Mouse (Mus musculus): ENCODE measurements around the gene Fam20c.
A peak's percentile ranks its signal among the peaks of the same experiment; 100 is the strongest.

The Fam20c gene

DNA sequence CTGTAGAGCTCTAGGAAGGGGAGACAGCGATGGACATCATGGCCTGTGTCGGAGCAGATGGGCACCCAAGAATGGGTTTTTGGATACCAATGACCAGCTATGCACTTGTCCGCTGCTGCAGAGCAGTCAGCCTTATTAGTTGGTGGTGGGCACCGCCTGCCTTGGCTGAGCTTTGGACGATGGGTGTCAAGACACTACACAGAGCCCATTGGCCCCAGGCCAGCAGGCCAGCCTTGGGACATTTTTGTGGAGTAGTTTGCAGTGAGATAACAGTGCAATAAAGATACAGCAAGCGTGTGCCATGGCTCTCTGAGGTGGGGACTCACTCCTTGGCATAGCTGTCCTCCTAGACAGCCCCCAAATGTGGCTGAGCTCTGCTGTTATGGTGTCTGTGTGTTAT is 55.5 kb downstream of the Fam20c start:
- DNase-seq (ENCODE audit: low read depth, low spot score) = no peak

DNA sequence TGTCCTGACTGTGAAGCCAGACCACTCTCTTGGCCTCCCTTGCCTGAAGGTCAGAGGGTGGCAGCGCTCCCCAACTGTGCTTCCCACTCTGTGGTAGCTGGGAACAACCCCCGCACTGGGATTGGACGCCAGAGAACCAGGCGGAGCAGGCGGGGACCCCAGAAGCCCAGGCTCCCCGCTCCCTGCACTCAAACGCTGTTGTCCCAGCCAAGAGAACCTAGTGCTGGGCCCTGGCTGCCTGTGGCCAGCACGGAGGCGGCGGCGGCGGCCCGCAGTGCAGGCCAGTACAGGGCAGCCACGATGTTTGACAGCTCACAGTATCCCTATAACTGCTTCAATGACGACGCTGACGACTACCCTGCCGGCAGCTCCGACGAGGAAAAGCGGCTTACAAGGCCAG is 65.5 kb downstream of the Fam20c start, which contains the start of gene Gm5294:
TSS of gene Gm5294 (plus strand) at position 301 of the 400 bp plus-strand sequence.
- no peak for DNase-seq (ENCODE audit: low read depth, low spot score)

DNA sequence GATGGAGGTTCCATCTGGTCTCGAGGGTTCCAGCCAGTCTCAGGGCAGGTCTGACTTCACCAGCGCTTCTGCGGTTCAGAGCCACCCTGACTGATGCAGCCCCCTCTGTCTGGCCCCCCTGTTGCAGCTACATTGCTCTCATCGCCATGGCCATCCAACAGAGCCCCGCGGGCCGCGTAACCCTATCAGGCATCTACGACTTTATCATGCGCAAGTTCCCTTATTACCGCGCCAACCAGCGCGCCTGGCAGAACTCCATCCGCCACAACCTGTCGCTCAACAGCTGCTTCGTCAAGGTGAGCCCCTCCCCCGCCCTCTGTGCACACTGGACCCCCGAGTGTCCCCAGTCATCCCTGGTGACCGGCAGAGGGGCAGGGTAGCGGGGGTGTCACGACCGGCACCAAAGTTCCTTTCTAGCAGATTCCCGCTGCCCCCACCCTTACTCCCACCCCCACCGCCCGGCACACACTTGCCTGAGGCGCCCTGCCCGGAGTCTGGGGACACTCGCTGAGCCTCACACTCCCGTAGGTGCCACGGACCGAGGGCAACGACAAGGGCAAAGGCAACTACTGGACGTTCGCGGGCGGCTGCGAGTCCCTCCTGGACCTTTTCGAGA is 66.5 kb downstream of the Fam20c start:
- DNase-seq (ENCODE audit: low read depth, low spot score) = no peak

DNA sequence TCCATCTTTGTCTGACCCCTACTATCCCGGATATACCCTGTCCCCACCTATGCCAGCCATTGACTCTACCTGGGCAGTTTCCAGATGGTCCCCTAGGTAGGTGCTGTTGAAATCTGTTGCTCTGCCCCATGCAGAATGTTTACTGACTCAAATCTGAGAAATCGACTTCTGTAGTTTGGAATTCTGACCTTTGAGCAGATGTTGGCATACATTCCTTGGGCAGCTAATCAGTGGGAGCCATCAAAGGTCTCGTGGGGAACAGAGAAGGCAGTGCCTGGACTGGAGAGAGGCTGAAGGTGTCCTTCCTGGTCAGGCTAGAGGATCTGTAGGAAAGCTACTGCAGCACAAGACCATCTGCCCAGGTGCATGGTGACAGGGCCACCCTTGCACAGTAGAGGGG is 70.8 kb downstream of the Fam20c start:
- DNase-seq (ENCODE audit: low read depth, low spot score) = no peak

DNA sequence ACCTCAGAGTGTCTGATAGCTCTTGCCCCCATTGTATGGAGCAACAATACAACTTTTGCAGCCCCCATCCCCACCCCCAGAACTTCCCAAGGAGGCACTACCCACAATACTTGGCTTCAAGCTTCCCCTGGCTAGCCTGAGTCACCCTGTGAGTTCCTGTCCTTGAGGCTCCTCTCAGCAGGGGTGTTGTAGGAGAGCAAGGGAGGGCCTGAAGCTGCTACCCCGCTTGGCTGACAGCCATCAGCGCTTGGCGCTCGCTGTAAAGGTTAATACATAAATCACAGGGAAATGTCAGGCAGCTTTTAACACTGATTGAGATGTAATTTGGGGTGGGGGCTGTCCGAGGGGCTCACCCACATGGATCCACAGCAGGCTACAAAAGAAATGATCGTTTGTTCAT is 79.1 kb downstream of the Fam20c start:
- DNase-seq (ENCODE audit: low read depth, low spot score) = no peak

DNA sequence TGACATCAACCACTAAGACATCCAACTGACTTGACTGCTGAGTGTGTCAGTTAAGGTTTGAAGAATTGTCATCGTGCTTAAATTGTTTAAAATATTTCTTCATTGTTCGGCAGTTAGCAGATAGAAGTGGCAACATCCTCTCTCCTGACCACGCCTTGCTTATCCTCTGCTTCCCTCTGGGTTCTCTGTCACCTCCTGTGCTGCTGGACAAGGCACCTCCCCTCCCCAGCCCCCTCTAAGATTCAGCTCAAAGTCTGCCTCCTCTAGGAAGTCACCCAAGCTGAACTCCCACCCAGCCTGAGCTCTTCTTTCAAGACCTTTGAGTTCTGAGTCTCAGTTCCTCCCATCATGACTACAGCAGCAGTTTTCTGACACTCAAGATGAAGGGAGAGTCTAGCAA is 80.6 kb downstream of the Fam20c start:
- DNase-seq (ENCODE audit: low read depth, low spot score) = no peak

DNA sequence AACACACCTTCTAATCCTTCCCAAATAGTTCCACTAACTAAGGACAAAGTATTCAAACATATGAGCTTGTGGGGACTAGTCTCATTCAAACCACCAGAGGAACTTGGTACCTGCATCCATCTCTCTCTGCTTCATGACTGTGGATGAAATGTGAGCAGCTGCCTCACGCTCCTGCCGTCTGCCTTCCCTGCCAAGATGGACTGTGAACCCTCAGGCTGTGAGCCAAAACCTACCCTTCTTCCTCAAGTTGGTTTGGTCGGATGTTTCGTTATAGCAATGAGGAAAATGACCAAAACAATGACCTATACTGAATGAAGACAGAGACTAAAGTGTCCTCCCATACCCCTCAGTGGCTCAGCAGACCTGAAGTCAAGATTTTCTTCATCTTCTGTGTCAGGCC is 86.7 kb downstream of the Fam20c start:
- DNase-seq (ENCODE audit: low read depth, low spot score) = no peak

DNA sequence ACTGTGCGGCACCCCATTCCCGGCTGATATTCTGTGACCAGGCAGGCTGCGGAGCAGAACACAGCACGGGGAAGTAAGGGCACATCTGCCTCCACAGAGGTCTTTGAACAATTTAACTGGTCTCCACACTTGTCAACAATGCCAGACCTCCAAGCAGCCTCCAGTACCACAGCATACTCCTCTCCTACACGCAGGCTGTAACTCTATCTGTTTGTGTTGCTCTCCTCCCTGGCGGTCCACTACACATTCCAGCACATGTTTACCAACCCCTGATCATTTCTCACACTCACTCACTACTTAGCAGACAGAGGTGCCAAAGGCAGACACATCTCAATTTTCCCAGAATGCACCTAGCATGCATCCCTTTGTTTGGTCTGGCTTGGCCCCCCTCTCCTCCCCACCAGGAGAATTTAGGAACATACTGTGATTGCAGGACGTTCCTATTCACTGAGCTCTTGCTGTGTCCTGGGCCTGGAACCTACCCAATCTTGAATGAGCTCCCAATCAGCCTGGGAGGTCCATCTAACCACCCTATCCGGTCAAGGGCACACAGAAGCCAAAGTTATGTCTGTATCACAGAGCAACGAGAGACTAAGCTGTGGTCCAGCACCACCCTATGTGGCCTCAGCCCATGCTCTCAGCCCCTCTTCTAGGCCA is 89.0 kb downstream of the Fam20c start:
- no peak for DNase-seq (ENCODE audit: low read depth, low spot score)

DNA sequence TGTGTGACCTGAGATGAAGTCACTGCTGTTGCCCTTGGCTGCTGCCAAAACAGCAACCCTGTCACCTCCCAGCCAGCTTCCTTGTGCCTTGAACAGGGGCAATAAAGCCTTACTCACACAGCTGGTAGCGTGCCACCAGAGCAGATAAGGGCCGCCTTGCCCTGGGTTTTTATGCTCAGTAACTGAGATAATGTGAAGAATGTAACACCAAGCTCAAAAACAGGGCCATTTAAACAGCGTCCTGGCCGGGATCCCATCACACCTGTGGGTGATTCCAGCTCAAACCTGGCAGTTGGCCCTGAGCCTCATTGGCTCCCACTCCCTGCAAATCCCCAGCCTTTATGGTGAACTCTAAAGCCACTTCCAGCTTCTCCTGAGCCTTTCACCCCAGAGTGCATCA is 92.2 kb downstream of the Fam20c start:
- no peak for DNase-seq (ENCODE audit: low read depth, low spot score)

DNA sequence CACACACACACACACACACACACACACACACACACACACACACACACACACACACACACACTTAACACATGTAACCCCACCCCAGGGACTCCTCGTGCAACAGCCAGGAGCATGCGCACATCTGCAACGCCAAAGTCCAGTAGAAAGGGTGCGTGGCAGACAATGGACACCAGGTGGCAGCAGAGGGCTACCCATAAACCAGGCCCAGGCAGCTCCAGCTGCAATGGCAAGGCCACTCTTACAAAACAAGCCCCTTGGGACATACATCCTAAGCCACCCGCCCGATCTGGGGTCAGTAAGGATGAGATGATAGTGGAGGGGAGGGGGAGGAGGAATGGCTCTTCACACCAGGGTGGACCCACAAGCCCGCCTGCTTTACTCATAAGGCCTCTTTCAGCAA is 93.8 kb downstream of the Fam20c start:
- DNase-seq (ENCODE audit: low read depth, low spot score) = peak; percentile 83

DNA sequence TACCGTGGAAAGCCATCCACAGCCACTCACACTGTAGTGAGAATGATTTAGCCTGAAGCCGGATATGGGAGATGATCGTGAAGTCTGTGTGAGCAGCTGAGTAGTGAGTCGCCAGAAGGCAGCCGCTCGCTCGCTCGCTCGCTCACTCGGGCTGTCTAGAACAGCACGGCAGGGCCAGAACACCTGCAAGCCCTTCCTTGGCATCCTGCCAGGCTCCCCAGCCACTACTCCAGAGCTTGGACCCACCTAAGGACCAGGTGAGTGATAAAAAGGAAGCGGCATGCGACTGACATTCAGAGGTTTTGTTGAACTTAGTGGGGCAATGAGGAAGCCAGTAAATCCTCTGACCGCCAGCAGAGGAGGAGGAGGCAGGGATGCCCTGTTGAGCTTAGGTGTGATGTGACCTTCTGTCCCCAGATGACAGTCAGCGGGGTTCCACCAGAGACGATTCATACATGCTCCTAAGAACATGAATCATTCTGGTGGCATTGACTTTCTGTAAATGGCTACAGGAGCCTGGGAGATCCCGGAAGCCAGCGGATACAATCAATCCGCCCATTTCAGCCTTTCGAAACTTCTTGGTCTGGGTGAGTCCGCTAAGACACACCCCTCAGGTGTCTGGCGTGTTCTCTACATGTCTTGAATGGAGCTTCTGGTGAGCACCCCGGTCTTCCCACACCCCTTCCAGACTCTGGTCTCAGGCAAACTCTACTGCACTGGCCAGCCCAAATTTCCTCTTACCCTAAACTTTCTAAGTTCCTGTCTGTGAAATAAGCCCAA is 95.6 kb downstream of the Fam20c start:
- no peak for DNase-seq (ENCODE audit: low read depth, low spot score)

DNA sequence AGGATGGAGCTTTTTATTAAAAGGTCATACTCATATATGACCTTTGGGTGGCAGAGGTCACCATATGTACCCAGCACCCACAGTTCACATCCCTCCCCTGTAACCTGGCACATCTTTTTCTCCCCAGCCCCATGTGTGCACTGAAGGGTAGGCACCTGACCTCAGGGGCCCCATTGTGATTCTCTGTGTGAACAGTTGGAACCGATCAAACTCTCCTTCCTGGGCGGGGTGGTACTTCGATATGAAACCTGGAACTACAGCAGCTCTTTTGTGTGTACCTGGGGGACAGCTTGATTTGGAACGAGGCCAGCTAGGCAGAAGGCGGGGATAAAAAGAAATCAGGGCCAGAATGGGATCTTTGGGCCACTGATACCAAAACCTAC is 96.1 kb downstream of the Fam20c start:
- DNase-seq (ENCODE audit: low read depth, low spot score) = no peak

DNA sequence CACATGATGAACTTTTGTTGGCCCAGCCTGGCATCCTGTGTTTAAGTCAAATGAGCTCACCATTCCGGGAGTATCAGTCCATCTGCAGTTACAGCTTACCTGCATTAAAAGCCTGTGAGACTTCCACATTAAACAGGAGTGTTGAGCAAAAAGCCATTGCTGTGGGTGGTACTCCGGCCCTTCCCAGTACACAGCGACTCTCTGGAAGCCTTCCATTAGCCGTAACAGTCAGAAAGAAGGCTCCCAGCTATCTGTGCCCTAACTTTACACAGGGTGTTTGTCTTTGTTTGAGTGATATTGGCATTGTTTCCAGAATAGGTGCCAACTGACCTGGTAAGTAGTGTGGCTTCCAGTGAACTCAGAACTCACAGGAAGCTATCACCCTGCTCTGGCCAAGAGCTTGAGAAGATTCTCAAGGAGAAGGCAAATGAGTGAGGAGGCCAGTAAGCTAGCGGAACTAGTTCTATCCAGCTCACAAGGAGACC is 97.0 kb downstream of the Fam20c start:
- DNase-seq (ENCODE audit: low read depth, low spot score) = no peak

DNA sequence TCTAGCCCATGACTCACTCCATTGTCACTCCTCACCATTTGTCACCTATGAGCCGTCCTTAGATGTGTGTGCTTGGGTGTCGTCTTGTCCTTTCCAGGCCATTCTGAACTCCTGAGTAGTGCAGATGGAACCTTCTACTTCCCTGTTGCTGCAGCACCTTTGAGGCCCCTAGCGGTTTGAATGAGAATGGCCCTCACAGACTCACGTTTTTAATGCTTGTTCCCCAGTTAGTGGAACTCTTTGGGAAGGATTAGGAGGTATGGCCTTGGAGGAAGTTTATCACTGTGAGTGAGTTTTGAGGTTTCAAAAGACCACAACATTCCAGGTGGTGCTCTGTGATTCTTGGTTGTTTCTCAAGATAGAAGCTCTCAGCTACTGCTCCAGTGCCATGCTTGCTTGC is 97.8 kb downstream of the Fam20c start:
- no peak for DNase-seq (ENCODE audit: low read depth, low spot score)

DNA sequence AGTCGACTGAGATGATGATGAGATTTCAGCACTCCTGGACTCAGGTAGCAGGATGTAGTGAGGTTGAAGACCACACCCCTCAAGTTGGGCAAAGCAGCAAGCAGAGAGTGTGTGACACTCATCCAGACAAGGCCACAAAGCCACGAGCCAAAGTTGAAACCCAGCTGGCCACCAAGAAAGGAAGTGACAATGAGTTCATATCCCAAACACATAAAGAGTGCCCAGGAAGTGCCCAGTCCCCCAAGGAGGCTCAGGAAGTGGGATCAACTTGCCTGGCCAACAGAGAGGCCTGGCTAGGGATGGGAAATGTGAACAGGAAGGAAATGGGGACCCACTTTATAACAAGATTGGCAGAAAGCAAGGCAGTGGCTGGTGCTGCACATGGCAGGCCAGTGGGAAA is 99.0 kb downstream of the Fam20c start:
- DNase-seq (ENCODE audit: low read depth, low spot score) = no peak

DNA sequence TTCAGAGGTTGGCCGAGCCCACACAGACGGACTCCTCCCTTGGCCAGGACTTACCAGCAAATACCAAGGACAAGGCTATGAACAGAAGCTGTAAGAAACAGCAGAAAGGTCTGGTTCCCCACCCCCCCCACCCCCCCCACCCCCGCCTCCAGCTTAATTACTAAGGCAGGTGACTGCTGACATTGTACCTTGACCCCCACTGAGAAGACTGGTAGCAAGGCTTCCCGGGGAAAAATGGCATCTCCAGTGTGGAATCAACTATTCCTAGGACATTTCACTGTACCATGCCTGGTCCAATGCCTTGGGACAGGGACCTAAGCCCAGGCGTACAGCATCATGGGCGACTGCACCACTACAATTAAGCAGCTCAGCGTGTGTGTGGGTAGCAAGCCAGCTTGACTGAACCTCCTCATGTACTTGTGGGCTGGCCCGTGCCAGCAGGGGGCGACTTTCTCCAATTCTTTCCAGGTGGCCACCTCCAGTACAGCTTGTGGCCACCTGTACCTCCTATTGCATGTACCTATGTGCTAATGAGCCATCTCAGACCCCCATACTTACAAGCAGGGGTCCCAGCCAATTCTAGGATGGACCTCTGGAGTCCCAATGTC is 102.8 kb downstream of the Fam20c start:
- peak; percentile 54 for DNase-seq (ENCODE audit: low read depth, low spot score)

DNA sequence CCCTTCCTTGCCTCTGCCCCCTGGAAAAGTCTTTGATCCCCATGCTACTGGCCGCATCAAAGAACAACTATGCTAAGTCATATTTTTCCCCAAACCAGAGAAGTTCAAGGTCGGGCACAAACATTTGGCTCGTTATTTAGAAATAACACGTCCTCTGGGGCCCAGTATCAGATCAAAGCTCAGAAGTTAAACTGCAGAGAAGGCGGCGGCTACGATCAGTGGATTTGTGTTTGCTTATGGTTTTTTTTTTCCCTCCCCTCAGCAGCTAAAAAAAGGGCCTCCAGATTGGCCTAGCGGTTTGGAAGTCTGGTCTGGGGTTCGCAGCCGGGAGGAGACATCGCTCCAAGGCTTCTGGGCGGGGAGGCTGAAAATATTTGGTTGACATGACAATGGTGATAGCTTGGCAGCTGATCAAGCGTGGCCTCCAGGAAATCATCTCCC is 103.5 kb downstream of the Fam20c start:
- no peak for DNase-seq (ENCODE audit: low read depth, low spot score)

Data from embryo, embryonic 11.5 days (tissue).